Mouse (Mus musculus) olfactory bulb, adult 2 months (tissue): ENCODE data around the gene Duoxa1.

Source experiments
- CTCF ChIP-seq: fragments of 200-500 bp; IDR thresholded peaks from 2 replicates; pipeline ENCODE4 v1.5.1; 2012; ENCODE audit warnings: low read depth, mild to moderate bottlenecking, low read length, moderate library complexity; ENCODE audit not compliant: insufficient read depth
- POLR2A ChIP-seq: fragments of 200-500 bp; IDR thresholded peaks from 2 replicates; pipeline ENCODE4 v1.6.1; 2012; ENCODE audit warnings: mild to moderate bottlenecking, low read depth, low read length, moderate library complexity; ENCODE audit not compliant: insufficient read depth

DNA sequence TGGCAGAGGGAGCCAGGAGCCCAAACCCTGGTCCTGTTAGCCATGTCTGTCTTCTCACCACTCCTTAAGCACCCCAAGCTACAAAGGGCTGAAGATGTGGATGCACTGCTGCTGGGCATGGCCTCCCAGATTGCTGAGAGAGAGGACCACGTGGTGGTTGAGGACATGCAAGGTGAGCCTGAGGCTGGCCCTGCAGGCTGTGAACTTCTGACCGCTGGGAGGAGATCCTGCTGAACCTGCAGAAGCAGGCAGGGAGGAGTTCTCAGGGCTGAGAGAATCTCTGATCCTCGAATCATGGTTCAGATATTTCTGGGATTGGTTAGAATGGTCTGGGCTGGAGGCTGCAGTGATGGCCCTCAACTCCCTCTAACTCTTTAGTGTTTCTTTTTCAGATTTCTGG, 10.4 kb upstream of the Duoxa1 start:
- TF ChIP-seq CTCF (no peak), POLR2A (no peak)
